Mouse (Mus musculus) lung, postnatal 14 days (tissue): ENCODE measurements at regions not wholly inside any gene's neighbourhood (a gene's known extent, or its start where the extent isn't known, plus 50 kb on each side); places are given as distances from the start of the nearest gene placed in this dataset.

Source experiments
- DNase-seq: peaks from one replicate; pipeline ENCODE4 v3.0.0; 2021

GRCm38 (mm10) chr11:44046083-44046482 lies 145.1 kb upstream of the Adra1b start:
- no peak for DNase-seq

DNA sequence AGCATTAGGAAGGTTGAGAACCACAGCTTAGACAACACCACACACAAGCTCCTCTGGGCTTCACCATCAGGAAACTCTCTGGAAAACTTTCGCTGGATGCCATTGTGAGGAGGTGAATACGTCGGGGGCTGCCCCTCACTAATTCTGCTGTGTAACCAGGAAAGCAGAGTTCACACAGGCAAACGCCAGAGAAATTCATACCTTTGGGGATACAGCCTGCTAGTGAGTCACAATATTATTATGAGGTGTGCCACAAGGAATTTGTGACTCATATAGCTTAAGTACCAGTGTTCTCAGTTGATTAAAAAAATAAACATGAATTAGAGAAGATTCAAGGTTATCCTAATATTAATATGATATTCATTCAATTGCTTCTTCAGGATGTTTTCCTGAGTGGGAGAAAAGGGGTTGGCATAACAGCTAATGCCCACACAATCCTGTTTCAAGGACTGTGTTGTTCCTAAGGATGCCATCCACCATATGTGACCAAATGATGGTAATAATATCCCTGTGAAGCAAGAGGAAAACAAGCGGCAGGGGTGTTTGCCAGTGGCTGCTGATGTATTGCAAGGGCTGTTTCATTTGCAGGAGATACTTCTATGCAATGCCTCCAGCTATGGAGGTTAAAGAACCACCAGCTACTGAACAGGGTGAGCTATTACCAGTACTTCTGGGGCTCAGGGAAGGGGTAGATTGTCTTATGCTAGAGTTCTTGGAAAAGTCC lies 148.4 kb upstream of the Adra1b start:
- no peak for DNase-seq

GRCm38 (mm10) chr11:44052481-44052880 lies 151.5 kb upstream of the Adra1b start:
- no peak for DNase-seq

DNA sequence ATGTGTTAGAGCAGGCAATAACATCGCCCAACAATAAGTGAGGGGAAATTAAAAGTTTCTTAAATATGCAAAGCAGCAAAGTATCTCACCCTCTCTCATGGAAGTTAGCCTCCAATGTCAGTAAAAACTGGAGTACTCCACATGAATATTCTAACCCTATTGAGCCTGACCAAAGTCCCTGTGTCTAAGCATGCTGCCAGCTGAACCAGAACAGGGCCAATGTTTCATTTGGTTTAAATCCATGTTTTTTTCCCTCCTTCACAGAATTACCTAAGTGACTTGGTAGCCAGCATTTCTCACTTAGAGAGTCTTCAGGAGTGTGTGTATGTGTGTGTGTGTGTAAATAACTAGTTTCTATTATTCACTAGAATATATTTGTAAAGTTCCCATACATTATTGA lies 161.4 kb upstream of the Adra1b start:
- DNase-seq, result no peak

GRCm38 (mm10) chr11:44066176-44066575 lies 165.2 kb upstream of the Adra1b start:
- DNase-seq, result no peak

DNA sequence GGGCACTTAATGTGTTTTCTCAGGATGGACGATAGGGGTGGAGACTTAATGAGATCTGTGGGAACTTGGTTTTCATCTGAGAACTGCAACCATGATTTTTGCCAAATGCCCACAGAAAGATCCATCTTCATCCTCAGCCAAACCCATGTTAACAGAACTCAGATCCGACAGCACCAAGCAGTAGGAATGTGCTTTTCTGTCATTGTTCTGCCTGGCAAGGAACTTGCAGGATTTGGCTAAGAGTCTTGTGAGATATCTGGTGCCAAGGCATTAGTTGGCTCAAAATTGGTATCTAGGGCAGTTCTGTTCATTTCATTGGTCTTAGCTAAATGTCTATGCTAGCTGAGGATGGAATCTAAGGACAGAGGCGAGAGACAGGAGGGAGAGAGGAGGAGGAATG lies 182.7 kb upstream of the Adra1b start:
- no peak for DNase-seq

- no peak for DNase-seq
Measured at GRCm38 (mm10) chr11:44086951-44087350, 185.9 kb upstream of the Adra1b start.

DNA sequence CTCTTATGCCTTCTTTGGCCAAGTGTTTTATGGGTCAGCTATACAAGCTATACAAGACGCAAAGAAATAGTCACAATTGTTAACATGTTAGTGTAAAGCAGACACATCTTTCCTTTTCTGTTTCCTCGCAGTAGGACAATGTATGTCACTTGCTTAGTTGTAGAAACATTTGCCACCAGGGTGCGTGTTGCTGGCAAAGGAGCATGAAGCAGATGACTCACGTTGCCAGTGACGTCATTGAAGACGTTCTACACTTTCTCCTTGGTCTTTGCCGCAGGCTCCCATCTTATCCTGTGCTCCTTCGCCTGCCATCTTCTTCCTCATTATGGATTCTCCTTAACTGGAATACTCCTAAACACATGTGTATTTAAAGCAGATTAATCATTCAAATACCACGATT lies 188.5 kb upstream of the Adra1b start:
- no peak for DNase-seq

DNA sequence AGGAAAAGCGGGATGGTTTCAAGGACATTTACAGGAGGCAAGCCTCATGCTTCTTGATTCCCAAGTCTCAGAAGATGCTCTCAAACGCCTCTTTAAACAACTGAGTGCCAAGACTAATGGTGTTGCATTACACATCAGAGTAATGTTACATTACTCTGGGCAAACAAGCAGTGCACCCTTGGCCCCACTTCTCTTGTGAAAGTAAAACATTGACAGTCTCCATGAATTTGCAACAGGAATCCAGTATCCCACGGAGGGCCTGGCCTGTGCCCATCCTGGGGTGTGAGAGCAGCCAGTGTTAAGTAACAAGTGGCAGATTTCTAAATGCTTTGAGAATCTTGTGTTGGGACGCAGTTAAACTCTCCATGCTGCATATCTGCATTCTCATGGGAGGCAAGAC lies 194.3 kb upstream of the Adra1b start:
- DNase-seq, result no peak

- no peak for DNase-seq
Measured at GRCm38 (mm10) chr11:44103188-44103840, 202.3 kb upstream of the Adra1b start.

DNA sequence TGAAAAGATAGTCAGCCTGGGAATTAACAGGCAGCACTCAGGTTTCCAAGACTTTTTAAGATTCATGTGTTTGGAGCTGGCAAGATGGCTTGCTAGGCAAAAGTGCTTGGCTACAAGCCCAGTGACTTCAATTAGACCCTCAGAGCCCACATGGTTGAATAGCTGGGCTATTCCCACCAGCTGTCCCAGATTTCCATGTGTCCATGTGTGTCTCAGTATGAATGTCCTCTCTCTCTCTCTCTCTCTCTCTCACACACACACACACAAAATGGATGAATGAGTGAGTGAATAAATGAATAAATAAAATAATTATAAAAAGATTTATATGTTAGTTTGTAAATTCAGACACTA lies 202.8 kb upstream of the Adra1b start:
- DNase-seq, result no peak

DNA sequence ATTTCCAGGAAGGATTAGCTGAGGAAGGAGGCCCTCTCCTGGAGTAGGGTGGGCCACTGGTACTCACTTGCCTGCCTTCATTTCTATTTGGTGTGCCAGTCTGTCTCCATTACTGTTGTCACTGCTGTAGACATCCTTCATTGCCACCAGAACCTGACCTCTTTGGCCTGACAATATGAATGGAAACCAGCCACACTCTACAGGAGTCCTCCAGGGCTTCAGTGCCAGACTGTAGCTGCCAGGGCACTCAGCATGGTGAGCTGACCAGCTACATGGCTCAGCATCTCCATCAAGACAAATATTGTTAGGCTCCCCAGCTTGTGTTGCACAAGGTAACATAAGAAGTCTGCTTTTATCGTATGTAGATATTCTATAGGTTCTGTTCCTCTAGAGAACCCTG lies 205.2 kb upstream of the Adra1b start:
- no peak for DNase-seq

- no peak for DNase-seq
Measured at GRCm38 (mm10) chr11:44111525-44111924, 210.5 kb upstream of the Adra1b start.

GRCm38 (mm10) chr11:44127088-44127487 lies 226.1 kb upstream of the Adra1b start:
- no peak for DNase-seq

DNA sequence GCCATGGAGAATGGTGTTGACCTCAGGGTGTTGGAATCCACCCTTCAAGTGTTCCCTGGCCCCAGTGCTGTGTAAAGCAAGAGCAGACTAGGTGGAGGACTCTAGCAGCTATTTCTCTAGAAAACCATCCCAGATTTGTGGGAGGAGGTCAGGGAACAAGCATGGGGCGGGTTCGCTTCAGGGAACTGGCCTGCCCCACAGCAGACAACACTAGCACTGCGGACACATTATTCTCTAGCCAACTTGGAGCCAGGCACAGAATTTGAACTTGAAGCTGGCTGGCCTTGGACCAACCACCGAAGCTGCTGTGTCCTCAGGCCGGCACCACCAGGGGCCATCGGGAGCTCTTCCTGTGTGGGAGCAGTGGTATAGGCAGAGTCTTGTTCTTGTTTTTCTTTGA lies 227.5 kb upstream of the Adra1b start:
- no peak for DNase-seq

DNA sequence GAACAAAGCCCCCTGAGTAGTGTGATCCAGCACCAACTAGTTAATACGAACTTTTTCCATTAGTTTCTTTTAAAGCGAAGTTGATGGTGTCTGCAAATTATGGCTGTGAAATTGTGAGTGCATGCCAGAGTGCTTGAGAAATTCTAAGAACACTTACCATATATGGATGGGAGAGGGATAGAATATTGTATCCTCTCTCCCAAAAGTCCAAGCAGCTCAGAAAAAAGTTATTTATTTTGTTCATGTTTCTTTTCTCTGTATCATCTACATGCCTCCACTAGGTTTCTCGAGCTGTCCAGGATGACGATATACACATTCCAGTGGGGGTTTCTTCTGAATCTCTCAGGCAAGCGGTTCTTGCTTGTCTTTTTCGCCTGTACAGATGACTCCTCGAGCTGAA lies 232.2 kb upstream of the Adra1b start:
- DNase-seq, result no peak

- DNase-seq, result no peak
Measured at GRCm38 (mm10) chr11:44136024-44136423, 235.0 kb upstream of the Adra1b start.

DNA sequence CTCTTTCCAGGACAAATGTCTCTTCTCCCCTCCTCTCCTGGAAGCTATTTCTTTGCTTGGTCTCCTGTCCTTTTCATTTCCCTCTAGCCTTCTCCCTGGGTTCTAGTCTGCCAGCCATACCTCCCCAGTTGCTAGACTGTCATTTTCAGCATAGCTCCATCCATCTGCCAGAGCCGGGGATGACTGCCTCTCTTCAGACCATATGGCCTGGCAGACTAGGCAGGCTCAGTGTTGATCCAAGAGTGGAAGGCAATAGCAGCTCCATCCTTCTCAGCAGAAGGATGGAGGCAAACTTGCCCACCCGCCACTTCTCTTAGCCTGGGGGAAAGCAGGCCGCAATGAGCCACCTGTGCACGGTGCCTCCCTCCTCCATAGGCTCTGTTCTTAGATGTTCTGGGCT lies 242.0 kb upstream of the Adra1b start:
- DNase-seq, result no peak

DNA sequence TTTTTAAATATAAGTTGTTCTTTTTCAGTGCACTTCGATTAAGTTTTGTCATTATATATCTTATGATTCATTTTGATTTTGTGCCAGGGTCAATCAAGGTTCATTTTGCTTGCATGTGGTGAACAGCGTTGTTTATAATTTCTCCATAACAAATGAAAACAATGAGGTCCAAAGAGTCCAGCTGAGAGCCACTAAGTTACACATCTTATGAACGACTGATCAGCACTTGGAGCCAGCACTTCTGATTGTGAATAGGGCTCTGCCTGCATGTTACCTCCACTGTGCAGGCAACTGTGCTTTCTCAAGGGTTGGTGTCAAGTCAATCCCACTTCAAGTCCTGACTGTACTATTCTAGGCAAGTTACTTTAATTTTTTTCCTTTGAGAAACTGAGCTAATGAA lies 243.5 kb upstream of the Adra1b start:
- no peak for DNase-seq

- DNase-seq, result no peak
Measured at GRCm38 (mm10) chr11:44146419-44146818, 245.4 kb upstream of the Adra1b start.

GRCm38 (mm10) chr11:44153576-44153975 lies 246.3 kb upstream of the Il12b start:
- no peak for DNase-seq

GRCm38 (mm10) chr11:44155591-44155990 lies 244.3 kb upstream of the Il12b start:
- DNase-seq, result no peak

DNA sequence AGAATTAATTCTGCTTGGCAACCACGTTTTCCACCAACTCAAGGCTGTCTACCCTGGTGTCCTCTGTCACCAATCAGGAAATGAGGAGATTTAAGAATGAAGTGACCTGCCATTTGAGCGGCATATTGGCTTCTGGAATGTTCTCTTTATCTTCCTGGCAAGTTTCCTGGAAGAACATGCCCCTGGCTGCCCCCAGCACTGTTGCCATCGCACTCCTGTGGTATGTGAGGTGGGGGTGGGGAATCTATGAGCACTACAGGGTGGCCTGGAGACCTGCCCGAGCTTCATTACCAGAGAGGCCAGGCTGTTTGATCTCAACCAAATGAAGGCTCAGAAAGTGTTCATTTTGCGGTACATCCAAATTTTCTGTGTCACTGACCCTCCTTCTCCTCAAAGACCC lies 243.8 kb upstream of the Il12b start:
- peak; percentile 15 for DNase-seq

GRCm38 (mm10) chr11:44156490-44157345 lies 243.1 kb upstream of the Il12b start:
- DNase-seq, result no peak
